Comparison of ENCODE assay signal across 9 mouse cellular contexts in genomic region chr5:123094238-123094991, GRCm38 (mm10). TPM values are rescaled to one million over a fixed set of nuclear protein-coding genes. Genes with fewer than 3 reads are reported as not detected.
DNase-seq lines count a peak whose midpoint lies in the region; ATAC-seq and TF ChIP-seq lines count a peak whose summit lies in the region.
"Had no signal": no experiment of that assay in that cellular context is flagged by ENCODE, and none has a peak within 500 bp of the region (broad histone marks: within the 10 kb centered on the region; RNA-seq: fewer than 3 reads in every experiment).

No protein-coding gene starts in this region.

- 62% methylated on average over 25 of the region's 25 CpGs for WGBS in lung, embryonic 14.5 days
- 55% methylated on average over 25 of the region's 25 CpGs for WGBS in kidney, embryonic 16.5 days
- WGBS in embryonic facial prominence, embryonic 10.5 days: 90% methylated on average over 25 of the region's 25 CpGs

- H3K27ac ChIP-seq in lung, embryonic 14.5 days (ENCODE audit: low read depth): no peak overlapping the region; the same call in 1 of the 2 replicates
- H3K27ac ChIP-seq in kidney, embryonic 16.5 days (ENCODE audit: low read length): no peak overlapping the region
- no peak overlapping the region for H3K27ac ChIP-seq in embryonic facial prominence, embryonic 10.5 days (replicated peaks)

- no peaks in the 10 kb centered on the region for H3K27me3 ChIP-seq in lung, embryonic 14.5 days (ENCODE audit: insufficient read depth, low read length)
- no peaks in the 10 kb centered on the region for H3K27me3 ChIP-seq in kidney, embryonic 16.5 days (ENCODE audit: insufficient read depth, low read length)
- no peaks in the 10 kb centered on the region for H3K27me3 ChIP-seq in embryonic facial prominence, embryonic 10.5 days (replicated peaks; ENCODE audit: low read depth, poor library complexity, severe bottlenecking)

- intact Hi-C loops in left cerebral cortex, postnatal 36 days (cut with DNase I): no loop called here

- ATAC-seq in lung, embryonic 14.5 days (ENCODE audit: insufficient read depth): no peak; the same call in 1 of the 2 replicates
- ATAC-seq in kidney, embryonic 16.5 days (ENCODE audit: low FRiP score, low TSS enrichment): peak; percentile 42

- H3K4me3 ChIP-seq in lung, embryonic 14.5 days (ENCODE audit: low read depth, low read length): no peak overlapping the region
- no peak overlapping the region for H3K4me3 ChIP-seq in kidney, embryonic 16.5 days (ENCODE audit: low read length)
- H3K4me3 ChIP-seq in embryonic facial prominence, embryonic 10.5 days: no peak overlapping the region

- no peak overlapping the region; the same call in 1 of the 2 replicates for H3K9ac ChIP-seq in lung, embryonic 14.5 days
- no peak overlapping the region for H3K9ac ChIP-seq in kidney, embryonic 16.5 days (replicated peaks; ENCODE audit: low read length)

- no peaks in the 10 kb centered on the region for H3K36me3 ChIP-seq in lung, embryonic 14.5 days (ENCODE audit: insufficient read depth)
- peaks cover 4% of the 10 kb centered on the region; the same call in 1 of the 2 replicates for H3K36me3 ChIP-seq in kidney, embryonic 16.5 days (ENCODE audit: insufficient read depth, low read length)
- H3K36me3 ChIP-seq in embryonic facial prominence, embryonic 10.5 days (replicated peaks): peaks cover 6% of the 10 kb centered on the region

- TF ChIP-seq CTCF in lung, embryonic 14.5 days (IDR thresholded peaks at IDR 0.05; ENCODE audit: low read depth): no peak

- peak overlapping the region; percentile 37 for H3K4me2 ChIP-seq in lung, embryonic 14.5 days
- H3K4me2 ChIP-seq in kidney, embryonic 16.5 days (replicated peaks; ENCODE audit: low read depth, low read length): peak overlapping the region; percentile 41

- no peaks in the 10 kb centered on the region for H3K9me3 ChIP-seq in lung, embryonic 14.5 days (ENCODE audit: low read depth, low read length)
- H3K9me3 ChIP-seq in kidney, embryonic 16.5 days (ENCODE audit: low read length): no peaks in the 10 kb centered on the region
- H3K9me3 ChIP-seq in embryonic facial prominence, embryonic 10.5 days: no peaks in the 10 kb centered on the region

- no peaks in the 10 kb centered on the region; the same call in 1 of the 2 replicates for H3K4me1 ChIP-seq in lung, embryonic 14.5 days (ENCODE audit: insufficient read depth)
- H3K4me1 ChIP-seq in kidney, embryonic 16.5 days (ENCODE audit: insufficient read depth, low read length): no peaks in the 10 kb centered on the region
- peaks cover 6% of the 10 kb centered on the region for H3K4me1 ChIP-seq in embryonic facial prominence, embryonic 10.5 days

- peak; percentile 71 for DNase-seq in lung, embryonic 14.5 days
- DNase-seq in lung, postnatal 4 days: no peak
- peak; percentile 90 for DNase-seq in c-Kit-positive CD71-positive TER-119-positive erythroid progenitor cells, embryonic 14.5 days (ENCODE audit: low spot score)
- peak; percentile 48 to 60 for DNase-seq in spleen, postnatal 14 days (ENCODE audit: low spot score in 2 of 2)
- no peak for DNase-seq in left cerebral cortex, postnatal 36 days (ENCODE audit: low spot score in 2 of 2)
- DNase-seq in embryonic facial prominence, embryonic 10.5 days (ENCODE audit: low spot score): no peak

RNA-seq across cellular contexts. Expression of gene Tmem120b, which starts 26.2 kb away (rescaled TPM):
- 8.2 and 10.0 TPM in 2 replicates for polyA plus RNA-seq in lung, embryonic 14.5 days (2014; fragmentation: Nextera tagmentation; extraction: Ambion mirVana)
- polyA plus RNA-seq in kidney, embryonic 16.5 days (2015; fragmentation: Nextera tagmentation; extraction: Ambion mirVana): 16.8 and 20.0 TPM in 2 replicates
- 10 to 100 TPM; 13.2 to 17.7 TPM for total RNA-seq in left cerebral cortex, postnatal 36 days (2021)
- 11.3 and 11.9 TPM in 2 replicates for polyA plus RNA-seq in embryonic facial prominence, embryonic 10.5 days (2016; fragmentation: Nextera tagmentation; extraction: Ambion mirVana)

RNA-seq across cellular contexts. Expression of gene Rhof, which starts 38.1 kb away (rescaled TPM):
- polyA plus RNA-seq in lung, embryonic 14.5 days (2014; fragmentation: Nextera tagmentation; extraction: Ambion mirVana): 2.4 and 2.5 TPM in 2 replicates
- 3.2 and 3.8 TPM in 2 replicates for polyA plus RNA-seq in kidney, embryonic 16.5 days (2015; fragmentation: Nextera tagmentation; extraction: Ambion mirVana)
- total RNA-seq in left cerebral cortex, postnatal 36 days (2021): 10 to 100 TPM; 51.3 to 53.0 TPM
- polyA plus RNA-seq in embryonic facial prominence, embryonic 10.5 days (2016; fragmentation: Nextera tagmentation; extraction: Ambion mirVana): 1.2 and 2.2 TPM in 2 replicates

RNA-seq across cellular contexts. Expression of gene Setd1b, which starts 47.6 kb away (rescaled TPM):
- polyA plus RNA-seq in lung, embryonic 14.5 days (2014; fragmentation: Nextera tagmentation; extraction: Ambion mirVana): 11.5 and 12.1 TPM in 2 replicates
- polyA plus RNA-seq in kidney, embryonic 16.5 days (2015; fragmentation: Nextera tagmentation; extraction: Ambion mirVana): 8.4 and 11.0 TPM in 2 replicates
- total RNA-seq in left cerebral cortex, postnatal 36 days (2021): 10 to 100 TPM; 27.9 to 35.0 TPM
- polyA plus RNA-seq in embryonic facial prominence, embryonic 10.5 days (2016; fragmentation: Nextera tagmentation; extraction: Ambion mirVana): 8.1 TPM in 2 replicates

RNA-seq across cellular contexts. Expression of gene Morn3, which starts 47.6 kb away (rescaled TPM):
- polyA plus RNA-seq in lung, embryonic 14.5 days (2014; fragmentation: Nextera tagmentation; extraction: Ambion mirVana): 0.72 TPM in 1 of 2 replicates, not detected in the other
- 0.56 TPM in 1 of 2 replicates, not detected in the other for polyA plus RNA-seq in kidney, embryonic 16.5 days (2015; fragmentation: Nextera tagmentation; extraction: Ambion mirVana)
- not detected for total RNA-seq in left cerebral cortex, postnatal 36 days (2021)
- not detected in 2 replicates for polyA plus RNA-seq in embryonic facial prominence, embryonic 10.5 days (2016; fragmentation: Nextera tagmentation; extraction: Ambion mirVana)
- total RNA-seq: neutrophil, adult 5-6 weeks had no signal
- polyA plus RNA-seq: forebrain, embryonic 11.5 days had no signal

Comparison
In these comparisons a context has a peak if more than half of its experiments do, and no peak if none do; other contexts are left out.
1. DNase-seq: peak in lung, embryonic 14.5 days (single experiment), c-Kit-positive CD71-positive TER-119-positive erythroid progenitor cells, embryonic 14.5 days (single experiment) and spleen, postnatal 14 days (2 of 2); none in lung, postnatal 4 days (0 of 2), left cerebral cortex, postnatal 36 days (0 of 2) and embryonic facial prominence, embryonic 10.5 days (single experiment).